Mouse (Mus musculus) layer of hippocampus, postnatal 14 days (tissue): Measurements from ENCODE around the gene Vwa8. TPM values are rescaled to one million over a fixed set of nuclear protein-coding genes. Genes with fewer than 3 reads are reported as not detected.

Experiments
- total RNA-seq, 2 experiments: library from RNA; stranded (reverse); gene quantifications; 2 replicates each; pipeline ENCODE4 v1.2.3; 2021

Gene Vwa8
- total RNA-seq, 2 experiments from 2014 or later = 24.2 to 24.9 TPM

Other genes with a start within 250 kb of the Vwa8 start
- gene Dgkh, start 116.3 kb upstream of the Vwa8 start, total RNA-seq = 10 to 100 TPM; 76.6 to 81.8 TPM